Mouse (Mus musculus) cerebellum, adult 9-11 months (tissue): ENCODE data around the gene Dync1i1.

ENCODE experiments used
- DNase-seq: peaks from one replicate; pipeline ENCODE4 v3.0.0; 2022

Dync1i1 gene

GRCm38 (mm10) chr6:5858901-5859598 is 133.6 kb downstream of the Dync1i1 start:
- DNase-seq = no peak

DNA sequence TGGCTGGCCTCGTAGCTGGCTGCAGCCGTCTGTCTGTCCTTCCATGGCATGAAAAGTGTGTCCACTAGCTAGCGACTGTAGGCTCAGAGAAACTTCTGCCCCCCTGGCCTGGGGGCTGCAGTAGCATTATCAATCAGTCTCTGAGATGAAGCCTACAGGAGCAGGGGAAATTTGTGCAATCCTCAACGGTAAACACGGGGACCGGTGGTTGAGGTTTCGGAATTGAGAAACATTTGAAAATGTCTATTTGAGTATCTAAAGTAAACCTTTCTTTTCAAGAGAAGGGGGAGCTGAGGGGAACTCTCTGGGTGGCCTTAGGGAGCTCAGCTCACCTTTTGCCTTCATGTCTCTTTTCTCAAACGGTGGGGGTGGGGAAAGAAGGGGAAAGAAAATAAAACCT is 134.2 kb downstream of the Dync1i1 start:
- DNase-seq = no peak

DNA sequence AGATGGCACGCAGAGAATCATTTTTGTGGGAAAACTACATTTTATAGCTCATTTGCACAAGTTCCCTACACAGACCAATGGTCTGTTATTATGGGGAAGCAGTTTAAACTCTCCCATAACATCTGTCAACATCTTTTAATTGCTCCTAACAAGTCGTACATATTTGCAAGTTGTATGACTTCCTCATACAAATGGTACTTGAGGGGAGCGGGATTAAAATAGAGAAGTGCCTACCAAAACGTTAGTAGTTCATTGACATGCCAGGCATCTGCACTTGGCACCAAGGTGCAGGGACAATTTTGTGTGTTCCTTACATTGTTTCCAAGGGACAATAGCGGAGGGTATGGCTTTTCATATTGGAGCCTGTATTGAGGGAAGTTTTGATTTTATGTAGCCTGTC is 140.7 kb downstream of the Dync1i1 start:
- DNase-seq = no peak

GRCm38 (mm10) chr6:5867221-5867620 is 141.8 kb downstream of the Dync1i1 start:
- DNase-seq = no peak

DNA sequence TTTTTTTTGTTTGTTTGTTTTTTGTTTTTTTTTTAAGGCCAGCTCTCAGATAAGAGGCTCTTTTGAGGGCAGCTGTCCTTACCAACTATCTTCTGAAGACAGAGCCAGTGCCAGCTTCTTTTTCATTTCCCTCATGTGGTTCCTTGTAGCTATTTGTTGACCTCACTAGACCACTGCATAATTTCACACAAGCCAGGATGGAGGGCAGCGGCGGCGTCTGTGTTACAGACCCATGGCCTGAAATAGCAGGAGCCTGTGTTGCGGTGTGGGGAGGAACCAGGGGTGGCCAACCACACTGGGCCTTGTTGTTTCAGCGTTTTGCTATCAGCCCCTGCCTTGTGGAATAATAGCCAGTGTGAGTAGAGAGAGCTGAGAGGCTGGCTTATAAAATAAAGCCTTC is 145.6 kb downstream of the Dync1i1 start:
- DNase-seq = no peak

- no peak for DNase-seq
Measured at GRCm38 (mm10) chr6:5871581-5872298, 146.3 kb downstream of the Dync1i1 start.

- DNase-seq = no peak
Measured at GRCm38 (mm10) chr6:5889341-5889740, 163.9 kb downstream of the Dync1i1 start.

DNA sequence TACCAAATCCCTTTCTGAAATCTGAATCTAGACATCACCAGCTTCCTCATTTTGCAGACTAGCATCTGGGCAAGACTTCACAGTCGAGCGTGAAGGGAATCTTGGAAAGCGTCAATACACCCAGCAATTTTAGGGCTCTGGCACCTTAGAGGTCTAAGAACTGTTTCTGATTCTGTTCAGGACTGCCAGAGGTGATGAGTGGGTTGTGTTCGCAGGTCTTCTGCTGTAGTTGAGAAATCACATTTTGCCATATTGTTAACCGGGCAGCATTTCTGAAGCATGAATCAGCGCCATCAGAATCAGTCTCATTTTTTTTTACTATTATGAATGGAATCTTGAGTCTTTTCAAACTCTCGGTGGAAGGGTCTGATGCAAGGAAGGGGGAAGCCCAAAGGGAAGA is 185.9 kb downstream of the Dync1i1 start:
- no peak for DNase-seq

DNA sequence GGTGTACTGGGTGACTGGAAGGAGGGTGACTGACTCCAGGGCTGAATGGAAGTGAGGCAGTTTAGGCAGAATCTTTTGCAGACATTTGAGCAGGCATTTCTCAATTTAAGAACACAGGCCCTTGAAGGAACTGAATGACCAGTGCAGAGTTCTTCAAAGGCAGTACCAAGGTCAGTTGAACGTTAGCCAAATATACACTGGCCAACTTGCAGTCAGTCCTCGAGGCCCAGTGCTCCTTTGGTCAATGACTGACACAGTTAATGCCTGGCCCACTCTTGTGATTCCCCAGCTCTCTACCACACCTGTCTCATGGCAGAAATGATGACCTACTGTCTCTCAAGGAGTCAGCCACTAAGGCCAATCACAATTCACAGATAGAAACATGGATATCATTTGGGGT is 189.6 kb downstream of the Dync1i1 start:
- DNase-seq = no peak

GRCm38 (mm10) chr6:5920670-5921069 is 195.2 kb downstream of the Dync1i1 start:
- no peak for DNase-seq

DNA sequence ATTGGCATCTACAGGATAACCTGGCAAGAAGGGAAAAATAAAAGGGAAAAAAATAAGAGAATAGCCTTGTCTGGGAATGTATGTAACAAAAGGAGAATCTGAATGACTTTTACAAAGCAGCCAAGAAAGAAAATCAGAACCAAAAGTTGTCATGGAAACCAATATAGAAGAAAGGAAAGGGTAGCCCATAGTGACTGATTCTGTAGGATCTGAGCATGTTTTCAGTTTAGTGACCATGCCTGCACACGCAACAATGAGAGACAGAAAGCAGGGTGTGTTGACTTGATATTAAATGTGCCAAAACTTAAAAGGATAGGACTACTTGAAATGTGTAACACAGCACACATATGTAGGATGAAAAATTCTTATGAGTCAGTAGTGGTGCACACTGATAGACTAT is 197.2 kb downstream of the Dync1i1 start:
- no peak for DNase-seq

GRCm38 (mm10) chr6:5923148-5923547 is 197.7 kb downstream of the Dync1i1 start:
- DNase-seq = no peak

- DNase-seq = no peak
Measured at GRCm38 (mm10) chr6:5930140-5930539, 204.7 kb downstream of the Dync1i1 start.

- peak; percentile 84 for DNase-seq
Measured at GRCm38 (mm10) chr6:5935587-5936353, 210.3 kb downstream of the Dync1i1 start.

DNA sequence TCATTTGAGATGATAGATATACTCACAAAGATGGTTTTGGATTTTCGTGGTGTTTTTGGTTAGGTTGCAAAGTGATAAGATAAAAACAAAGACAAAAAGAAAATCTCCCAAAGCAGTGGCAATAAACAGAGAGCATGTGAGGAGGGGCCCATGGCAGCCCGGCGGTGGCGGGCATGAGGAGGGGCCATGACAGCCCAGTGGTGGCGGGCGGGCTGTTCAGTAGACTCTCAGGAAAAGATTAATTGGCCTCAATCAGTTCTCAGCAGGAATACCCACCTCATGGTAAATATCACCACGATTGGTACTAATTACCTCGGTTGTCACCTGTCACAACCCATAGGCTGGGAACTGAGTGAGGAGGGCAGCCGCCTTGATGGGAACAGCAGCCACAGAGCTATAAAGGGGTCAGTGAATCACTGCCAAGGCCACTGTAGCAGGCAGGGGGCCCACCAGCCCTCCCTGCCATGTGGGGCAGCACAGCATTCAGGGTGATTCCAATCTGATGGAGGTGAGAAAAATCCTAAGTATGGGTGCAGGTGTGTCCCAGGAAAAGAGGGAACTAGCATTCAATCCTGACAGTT is 224.5 kb downstream of the Dync1i1 start:
- DNase-seq = no peak

DNA sequence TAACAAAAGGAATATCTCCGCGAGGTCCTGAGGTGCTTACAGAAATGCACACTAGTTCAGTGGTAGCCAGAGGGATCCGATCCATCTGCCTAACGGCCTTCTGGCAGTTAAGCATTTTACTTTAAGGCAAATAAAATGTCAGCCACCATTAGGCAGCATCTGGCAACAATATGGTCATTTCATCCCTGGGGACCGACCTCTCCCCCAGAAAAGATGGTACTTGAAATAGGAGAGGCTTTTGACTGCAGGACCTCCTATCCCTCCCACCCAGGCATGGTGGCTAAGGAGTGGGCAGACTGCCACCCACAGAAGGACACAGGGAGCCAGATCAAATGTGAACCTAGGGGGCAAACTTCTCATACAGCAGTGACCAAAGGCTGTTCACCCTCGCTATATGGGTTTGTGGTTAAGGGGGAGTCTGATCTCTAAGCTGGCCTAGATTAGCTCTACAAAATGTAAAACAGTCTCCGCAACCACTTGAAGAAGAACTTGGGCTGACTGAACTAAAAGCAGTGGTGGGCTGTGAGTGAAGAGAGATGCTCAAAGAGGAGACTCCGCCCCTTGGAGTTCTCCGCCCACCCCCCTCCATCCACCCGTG is 231.0 kb downstream of the Dync1i1 start:
- DNase-seq = no peak

DNA sequence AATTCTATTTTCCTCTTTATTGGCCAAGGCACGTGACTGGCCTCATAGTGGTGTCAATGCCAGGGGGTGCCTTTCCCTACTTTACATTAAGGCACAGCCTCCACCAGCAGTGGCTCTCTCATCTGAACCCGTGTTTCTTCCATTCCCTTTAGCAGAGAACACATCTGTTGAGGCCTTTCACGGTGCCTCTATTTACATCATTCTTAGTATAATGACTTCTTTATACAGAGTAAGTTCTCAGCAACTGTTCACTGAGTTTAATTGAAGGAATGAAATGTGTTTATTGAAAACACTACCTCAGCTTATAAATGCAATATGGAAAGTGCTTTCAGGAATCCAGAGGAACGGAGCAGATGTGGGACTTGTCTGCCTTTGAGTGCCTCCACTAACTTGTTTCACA is 235.3 kb downstream of the Dync1i1 start:
- DNase-seq = no peak

DNA sequence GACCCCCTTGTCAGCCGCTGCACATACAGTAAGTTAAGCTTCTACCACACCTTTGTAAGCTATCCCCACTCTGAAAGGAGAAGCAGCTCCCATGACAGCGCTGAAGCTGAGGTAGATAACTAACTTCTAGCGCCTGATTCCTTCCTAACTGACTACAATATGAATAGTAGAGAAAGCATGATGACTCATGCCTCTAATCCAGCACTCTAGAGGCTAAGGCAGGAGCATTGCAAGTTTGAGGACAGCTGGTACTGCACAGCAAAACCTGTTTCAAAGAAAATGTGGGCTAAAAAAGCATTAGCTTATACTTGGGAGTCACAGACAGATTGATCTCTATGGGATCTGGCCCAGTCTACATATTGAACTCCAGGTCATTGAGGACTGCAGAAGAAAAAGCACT is 236.5 kb downstream of the Dync1i1 start:
- no peak for DNase-seq

DNA sequence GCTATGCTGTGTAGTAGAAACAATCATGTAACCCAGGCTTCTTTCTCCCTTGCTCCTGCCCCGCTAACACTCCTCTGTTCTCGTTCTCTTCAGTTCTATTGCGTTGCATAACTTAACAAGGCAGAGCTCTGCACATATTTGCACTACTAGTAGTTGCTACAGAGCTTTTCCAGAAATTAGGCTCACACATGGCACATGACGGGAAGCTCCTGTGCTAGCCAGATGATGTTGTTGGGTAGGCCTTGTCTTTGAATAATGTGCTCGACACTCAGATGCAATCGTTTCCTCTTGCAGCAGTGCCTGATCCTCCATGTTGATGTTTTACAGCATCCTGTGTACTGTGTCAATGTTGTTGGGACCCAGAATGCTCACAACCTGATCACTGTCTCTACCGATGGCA is 240.9 kb downstream of the Dync1i1 start:
- no peak for DNase-seq

GRCm38 (mm10) chr6:5966806-5967445 is 241.5 kb downstream of the Dync1i1 start:
- DNase-seq = no peak

DNA sequence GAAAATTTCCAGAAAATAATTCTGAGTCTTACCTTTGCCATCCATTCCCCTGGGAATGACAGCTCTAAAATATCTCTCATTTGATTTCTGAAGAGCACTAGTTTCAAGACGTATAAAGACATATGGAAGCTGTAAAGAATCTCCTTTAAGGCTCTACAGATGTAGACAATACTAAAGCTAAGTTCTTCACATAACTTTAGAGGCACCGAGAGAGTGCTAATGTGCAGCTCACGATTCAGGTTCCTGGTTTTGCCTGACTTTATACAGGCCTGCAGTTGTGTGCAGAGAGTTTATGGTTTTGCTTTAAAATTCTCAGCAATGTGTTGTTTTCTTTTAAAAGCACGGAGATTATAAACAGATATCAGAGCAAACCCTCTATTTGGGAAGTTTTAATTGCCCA is 242.1 kb downstream of the Dync1i1 start:
- no peak for DNase-seq

- no peak for DNase-seq
Measured at GRCm38 (mm10) chr6:5969613-5970012, 244.2 kb downstream of the Dync1i1 start.

- no peak for DNase-seq
Measured at GRCm38 (mm10) chr6:5976241-5976640, 250.8 kb downstream of the Dync1i1 start.
